Mouse (Mus musculus): ENCODE measurements around the gene Zfp455. TPM values are rescaled to one million over a fixed set of nuclear protein-coding genes. Genes with fewer than 3 reads are reported as not detected.
"Not testable (repeated sequence)": the region's sequence is repeated elsewhere in the genome, so short reads cannot be mapped to it uniquely, and the experiment has no call there.

Gene Zfp455
- 1.9 and 3.0 TPM in 2 replicates for polyA plus RNA-seq (2016; fragmentation: Nextera tagmentation; extraction: Ambion mirVana)

- H3K9me3 ChIP-seq = no peaks in the 10 kb centered on the region
- peak within 1 kb of the TSS; percentile 68 for H3K4me3 ChIP-seq
- peak within 1 kb of the TSS; percentile 54 for H3K4me2 ChIP-seq (replicated peaks)
- peak; percentile 89 for ATAC-seq (ENCODE audit: insufficient number of reproducible peaks, insufficient read depth, low FRiP score, low TSS enrichment)
- H3K9ac ChIP-seq = peak within 1 kb of the TSS; percentile 73
- no peaks in the 10 kb centered on the region for H3K4me1 ChIP-seq
- no peak within 1 kb of the TSS for H3K27ac ChIP-seq
- 2% methylated on average over 13 of the region's 13 CpGs for WGBS
- no peaks in the 10 kb centered on the region for H3K36me3 ChIP-seq
- H3K27me3 ChIP-seq = no peaks in the 10 kb centered on the region
Measured at GRCm38 (mm10) chr13:67194340-67194894, at the start of gene Zfp455. TSS of gene Zfp455 (plus strand) at chr13:67194506.

- not testable (repeated sequence) for H3K4me3 ChIP-seq; H3K36me3 ChIP-seq; ATAC-seq (ENCODE audit: insufficient number of reproducible peaks, insufficient read depth, low FRiP score, low TSS enrichment); H3K4me2 ChIP-seq (replicated peaks); H3K27me3 ChIP-seq; H3K4me1 ChIP-seq; H3K9ac ChIP-seq; H3K27ac ChIP-seq; H3K9me3 ChIP-seq
- WGBS = 72% methylated on average over 4 of the region's 4 CpGs
Measured at GRCm38 (mm10) chr13:67166122-67166521, 28.2 kb upstream of the Zfp455 start.

- H3K27me3 ChIP-seq, H3K27ac ChIP-seq, H3K9me3 ChIP-seq, H3K4me1 ChIP-seq, H3K36me3 ChIP-seq: not testable (repeated sequence)
- WGBS = under 1% methylated on average over 17 of the region's 17 CpGs
- Histone ChIP-seq H3K4me3 (peak within 1 kb of the TSS; percentile 56), H3K4me2 (replicated peaks) (peak within 1 kb of the TSS; percentile 56), H3K9ac (peak within 1 kb of the TSS; percentile 65)
- peak; percentile 97 for ATAC-seq (ENCODE audit: insufficient number of reproducible peaks, insufficient read depth, low FRiP score, low TSS enrichment)
Measured at GRCm38 (mm10) chr13:67172991-67173722, 21.1 kb upstream of the Zfp455 start, which contains the start of gene Rsl1. TSS of gene Rsl1 (plus strand) at chr13:67173182.

- no peaks in the 10 kb centered on the region for H3K4me1 ChIP-seq
Measured at GRCm38 (mm10) chr13:67173723-67174055, 20.6 kb upstream of the Zfp455 start.

GRCm38 (mm10) chr13:67201656-67202055, 7.3 kb downstream of the Zfp455 start:
- ATAC-seq (ENCODE audit: insufficient number of reproducible peaks, insufficient read depth, low FRiP score, low TSS enrichment) = no peak
- WGBS = 81% methylated on average over 3 of the region's 3 CpGs

More at GRCm38 (mm10) chr13:67173723-67174055, 20.6 kb upstream of the Zfp455 start:
- ATAC-seq (ENCODE audit: insufficient number of reproducible peaks, insufficient read depth, low FRiP score, low TSS enrichment) = no peak
- H3K27ac ChIP-seq = no peak overlapping the region
- H3K36me3 ChIP-seq = 0 out of 2 replicates have a peak, but pooled peaks cover 3% of the 10 kb centered on the region
- H3K4me3 ChIP-seq = peak overlapping the region; percentile 56
- no peaks in the 10 kb centered on the region for H3K27me3 ChIP-seq
- no peaks in the 10 kb centered on the region for H3K9me3 ChIP-seq
- H3K4me2 ChIP-seq (replicated peaks) = peak overlapping the region; percentile 56
- peak overlapping the region; percentile 65 for H3K9ac ChIP-seq
- WGBS = 31% methylated on average over 5 of the region's 5 CpGs

GRCm38 (mm10) chr13:67214015-67214607, 19.8 kb downstream of the Zfp455 start:
- no peak for ATAC-seq (ENCODE audit: insufficient number of reproducible peaks, insufficient read depth, low FRiP score, low TSS enrichment)
- Histone ChIP-seq H3K27me3 (no peaks in the 10 kb centered on the region), H3K9ac (no peak overlapping the region), H3K4me2 (replicated peaks) (no peak overlapping the region), H3K4me3 (no peak overlapping the region), H3K9me3 (no peaks in the 10 kb centered on the region), H3K4me1 (no peaks in the 10 kb centered on the region), H3K27ac (no peak overlapping the region), H3K36me3 (no peaks in the 10 kb centered on the region)
- 61% methylated on average over 4 of the region's 4 CpGs for WGBS

More at GRCm38 (mm10) chr13:67201656-67202055, 7.3 kb downstream of the Zfp455 start:
- H3K27ac ChIP-seq = no peak overlapping the region
- H3K27me3 ChIP-seq = no peaks in the 10 kb centered on the region
- H3K4me2 ChIP-seq (replicated peaks) = no peak overlapping the region
- H3K4me1 ChIP-seq = no peaks in the 10 kb centered on the region
- no peak overlapping the region for H3K4me3 ChIP-seq
- H3K36me3 ChIP-seq = no peaks in the 10 kb centered on the region; the same call in 1 of the 2 replicates
- no peak overlapping the region for H3K9ac ChIP-seq
- H3K9me3 ChIP-seq = no peaks in the 10 kb centered on the region

Other genes starting within 250 kb of the Zfp455 start
- 4.3 and 4.6 TPM in 2 replicates for gene Zfp712, start 133.3 kb upstream of the Zfp455 start, polyA plus RNA-seq (2016; fragmentation: Nextera tagmentation; extraction: Ambion mirVana)
- 8.0 and 8.1 TPM in 2 replicates for gene Zfp708, start 96.5 kb upstream of the Zfp455 start, polyA plus RNA-seq (2016; fragmentation: Nextera tagmentation; extraction: Ambion mirVana)
- 2.3 and 3.4 TPM in 2 replicates for gene Gm28557, start 85.9 kb upstream of the Zfp455 start, polyA plus RNA-seq (2016; fragmentation: Nextera tagmentation; extraction: Ambion mirVana)
- gene Rslcan18, start 78.2 kb upstream of the Zfp455 start, polyA plus RNA-seq (2016; fragmentation: Nextera tagmentation; extraction: Ambion mirVana) = 0.24 and 0.32 TPM in 2 replicates
- 1.9 and 2.8 TPM in 2 replicates for gene Zfp759, start 72.8 kb upstream of the Zfp455 start, polyA plus RNA-seq (2016; fragmentation: Nextera tagmentation; extraction: Ambion mirVana)
- gene Rsl1, start 21.3 kb upstream of the Zfp455 start, polyA plus RNA-seq (2016; fragmentation: Nextera tagmentation; extraction: Ambion mirVana) = 6.8 and 7.8 TPM in 2 replicates
- gene Zfp458, start 84.0 kb downstream of the Zfp455 start, polyA plus RNA-seq (2016; fragmentation: Nextera tagmentation; extraction: Ambion mirVana) = 1.9 and 2.4 TPM in 2 replicates
- gene Zfp457, start 112.0 kb downstream of the Zfp455 start, polyA plus RNA-seq (2016; fragmentation: Nextera tagmentation; extraction: Ambion mirVana) = 0.55 and 0.87 TPM in 2 replicates
- gene Zfp595, start 138.1 kb downstream of the Zfp455 start, polyA plus RNA-seq (2016; fragmentation: Nextera tagmentation; extraction: Ambion mirVana) = 2.5 and 2.9 TPM in 2 replicates
- gene Gm28044, start 166.0 kb downstream of the Zfp455 start, polyA plus RNA-seq (2016; fragmentation: Nextera tagmentation; extraction: Ambion mirVana) = not detected in 2 replicates
- 0.94 and 0.96 TPM in 2 replicates for gene Zfp953, start 166.1 kb downstream of the Zfp455 start, polyA plus RNA-seq (2016; fragmentation: Nextera tagmentation; extraction: Ambion mirVana)
- gene Gm28041, start 181.2 kb downstream of the Zfp455 start, polyA plus RNA-seq (2016; fragmentation: Nextera tagmentation; extraction: Ambion mirVana) = 0.37 and 0.67 TPM in 2 replicates
- gene Zfp456, start 181.3 kb downstream of the Zfp455 start, polyA plus RNA-seq (2016; fragmentation: Nextera tagmentation; extraction: Ambion mirVana) = 1.5 TPM in 2 replicates
- 4.9 and 6.6 TPM in 2 replicates for gene Zfp429, start 205.3 kb downstream of the Zfp455 start, polyA plus RNA-seq (2016; fragmentation: Nextera tagmentation; extraction: Ambion mirVana)
- 1.0 and 1.1 TPM in 2 replicates for gene Zfp459, start 226.9 kb downstream of the Zfp455 start, polyA plus RNA-seq (2016; fragmentation: Nextera tagmentation; extraction: Ambion mirVana)

Data from embryonic facial prominence, embryonic 12.5 days (tissue).